Mouse (Mus musculus) bone marrow, adult 2 months (tissue): ENCODE results near the gene Rpl7l1.

ENCODE experiments used
- CTCF ChIP-seq: fragments of 200-500 bp; IDR thresholded peaks from 2 replicates; pipeline ENCODE4 v1.5.1; 2011; ENCODE audit warnings: low read length, control low read depth; ENCODE audit not compliant: control insufficient read depth, insufficient read depth
- POLR2A ChIP-seq: fragments of 200-500 bp; IDR thresholded peaks from 2 replicates; pipeline ENCODE4 v1.6.1; 2011; ENCODE audit warnings: low read depth, mild to moderate bottlenecking, control low read depth, low read length, borderline replicate concordance; ENCODE audit not compliant: control insufficient read depth

GRCm38 (mm10) chr17:46783222-46783565 lies 722 bp upstream of the Rpl7l1 start:
- TF ChIP-seq POLR2A (no peak), CTCF (no peak)
